Mouse (Mus musculus) brain, embryonic 14.5 days (tissue): ENCODE measurements around the gene Map3k14.

ENCODE experiments used
- CTCF ChIP-seq: fragments of 200-500 bp; IDR thresholded peaks from 2 replicates; pipeline ENCODE4 v1.5.1; 2012; ENCODE audit warnings: inconsistent platforms, mild to moderate bottlenecking, moderate library complexity, borderline replicate concordance; ENCODE audit not compliant: insufficient read depth, insufficient read length; ENCODE audit errors: extremely low read depth
- POLR2A ChIP-seq: fragments of 200-500 bp; IDR thresholded peaks from 2 replicates; pipeline ENCODE4 v1.6.1; 2012; ENCODE audit warnings: mild to moderate bottlenecking, inconsistent platforms, borderline replicate concordance; ENCODE audit not compliant: poor library complexity, insufficient read depth, insufficient read length, severe bottlenecking; ENCODE audit errors: extremely low read depth

DNA sequence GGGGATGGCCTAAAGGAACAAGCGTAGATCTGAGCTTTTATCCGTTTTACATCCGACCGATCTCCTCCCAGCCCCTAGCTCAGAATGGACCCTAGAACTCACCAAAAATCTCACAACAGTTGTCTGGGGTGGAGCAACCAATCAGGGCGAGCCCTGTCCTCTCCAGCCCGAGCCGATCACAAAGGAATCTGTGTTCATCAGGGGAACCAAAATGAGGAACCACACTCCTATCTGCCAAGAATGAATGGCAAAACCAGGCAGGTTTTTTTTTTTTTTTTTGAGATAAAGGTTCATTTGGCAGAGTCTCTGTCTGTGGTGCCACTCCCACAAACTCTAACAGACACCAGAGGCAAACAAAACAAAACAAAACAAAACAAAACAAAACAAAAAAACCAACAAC is 2.1 kb downstream of the Map3k14 start:
- TF ChIP-seq CTCF (no peak), POLR2A (no peak)
